Mouse (Mus musculus) embryo, embryonic 10.5 days (tissue): ENCODE measurements at regions not wholly inside any gene's neighbourhood (a gene's known extent, or its start where the extent isn't known, plus 50 kb on each side); places are given as distances from the start of the nearest gene placed in this dataset.
"Not testable (repeated sequence)": the region's sequence is repeated elsewhere in the genome, so short reads cannot be mapped to it uniquely, and the experiment has no call there.

Experiments used
- DNase-seq: peaks from one replicate; pipeline ENCODE4 v3.0.0-alpha.2; 2015; ENCODE audit warnings: low spot score

GRCm38 (mm10) chr5:148706323-148707120, 153.9 kb upstream of the Ubl3 start:
- no peak for DNase-seq

- DNase-seq = no peak
Measured at GRCm38 (mm10) chr5:148704769-148705168, 152.2 kb upstream of the Ubl3 start.

- peak; percentile 74 for DNase-seq
Measured at GRCm38 (mm10) chr5:148701859-148702258, 149.3 kb upstream of the Ubl3 start.

- peak; percentile 38 for DNase-seq
Measured at GRCm38 (mm10) chr5:148701001-148701400, 148.4 kb upstream of the Ubl3 start.

- no peak for DNase-seq
Measured at GRCm38 (mm10) chr5:148700240-148700639, 147.7 kb upstream of the Ubl3 start.

- no peak for DNase-seq
Measured at GRCm38 (mm10) chr5:148697631-148698368, 145.2 kb upstream of the Ubl3 start.

- peak; percentile 79 for DNase-seq
Measured at GRCm38 (mm10) chr5:148694352-148694751, 141.8 kb upstream of the Ubl3 start.

- no peak for DNase-seq
Measured at GRCm38 (mm10) chr5:148691486-148691885, 138.9 kb upstream of the Ubl3 start.

- DNase-seq = no peak
Measured at GRCm38 (mm10) chr5:148690823-148691197, 138.2 kb upstream of the Ubl3 start.

GRCm38 (mm10) chr5:148690158-148690822, 137.7 kb upstream of the Ubl3 start:
- DNase-seq = no peak

GRCm38 (mm10) chr5:148689297-148689696, 136.7 kb upstream of the Ubl3 start:
- DNase-seq = no peak

GRCm38 (mm10) chr5:148688501-148688900, 135.9 kb upstream of the Ubl3 start:
- no peak for DNase-seq

- DNase-seq = no peak
Measured at GRCm38 (mm10) chr5:148687827-148688226, 135.2 kb upstream of the Ubl3 start.

- no peak for DNase-seq
Measured at GRCm38 (mm10) chr5:148684216-148684615, 131.6 kb upstream of the Ubl3 start.

- DNase-seq = no peak
Measured at GRCm38 (mm10) chr5:148682553-148682952, 130.0 kb upstream of the Ubl3 start.

GRCm38 (mm10) chr5:148680341-148680740, 127.8 kb upstream of the Ubl3 start:
- DNase-seq = no peak

- no peak for DNase-seq
Measured at GRCm38 (mm10) chr5:148679586-148679985, 127.0 kb upstream of the Ubl3 start.

GRCm38 (mm10) chr5:148678285-148678937, 125.8 kb upstream of the Ubl3 start:
- not testable (repeated sequence) for DNase-seq

GRCm38 (mm10) chr5:148674281-148674680, 121.7 kb upstream of the Ubl3 start:
- DNase-seq = no peak

GRCm38 (mm10) chr5:148662281-148662741, 109.7 kb upstream of the Ubl3 start:
- DNase-seq = no peak

- no peak for DNase-seq
Measured at GRCm38 (mm10) chr5:148661120-148661519, 108.5 kb upstream of the Ubl3 start.
